Mouse (Mus musculus) naive thymus-derived CD4-positive, alpha-beta T cell, adult 2 months (primary cell): ENCODE measurements around the gene Pde11a.
"Not testable (repeated sequence)": the region's sequence is repeated elsewhere in the genome, so short reads cannot be mapped to it uniquely, and the experiment has no call there.

Source experiments
- DNase-seq: peaks from one replicate; pipeline ENCODE4 v3.0.0-alpha.2; 2011; ENCODE audit warnings: low read depth

Pde11a gene

GRCm38 (mm10) chr2:75989694-75990093 lies 348.9 kb downstream of the Pde11a start:
- no peak for DNase-seq

GRCm38 (mm10) chr2:75988779-75989363 lies 349.7 kb downstream of the Pde11a start:
- DNase-seq: no peak

DNA sequence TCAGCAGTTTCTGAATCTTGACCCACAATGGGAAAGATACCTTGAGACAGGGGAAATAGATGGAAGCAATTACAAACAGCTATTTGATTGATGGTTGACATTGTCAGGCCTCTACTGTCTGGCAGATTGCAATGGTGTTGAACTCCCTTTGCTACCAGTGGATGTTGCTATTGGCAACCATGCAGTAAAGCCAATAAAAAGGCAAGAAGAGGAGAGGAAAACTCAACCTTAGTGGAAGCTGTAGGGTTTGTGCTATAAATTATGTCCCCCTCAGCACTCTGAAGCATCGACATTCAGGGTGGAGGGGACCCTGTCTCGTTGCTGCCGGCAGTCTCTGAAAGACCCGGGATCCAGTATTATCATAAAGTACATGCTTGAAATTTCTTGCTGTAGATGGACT lies 350.2 kb downstream of the Pde11a start:
- DNase-seq: no peak

DNA sequence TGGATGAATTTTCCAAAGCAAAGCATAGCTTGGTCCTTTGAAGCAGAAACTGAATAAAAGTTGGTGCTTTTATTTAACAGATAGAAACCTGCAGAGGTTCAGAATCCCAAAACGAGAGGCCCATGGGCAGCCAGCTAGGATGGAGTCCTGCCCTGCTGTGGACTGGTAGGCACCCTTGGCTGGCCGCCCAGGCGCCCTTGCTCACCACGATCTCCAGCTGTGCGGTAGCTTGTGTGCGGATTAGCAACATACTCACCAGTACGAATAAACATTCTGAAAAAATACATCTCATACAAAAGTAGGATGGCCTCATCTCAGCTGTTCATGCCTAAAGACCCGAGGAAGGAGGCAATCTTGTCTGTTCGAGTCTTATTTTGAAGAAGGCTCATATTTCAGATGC lies 350.8 kb downstream of the Pde11a start:
- DNase-seq: no peak

DNA sequence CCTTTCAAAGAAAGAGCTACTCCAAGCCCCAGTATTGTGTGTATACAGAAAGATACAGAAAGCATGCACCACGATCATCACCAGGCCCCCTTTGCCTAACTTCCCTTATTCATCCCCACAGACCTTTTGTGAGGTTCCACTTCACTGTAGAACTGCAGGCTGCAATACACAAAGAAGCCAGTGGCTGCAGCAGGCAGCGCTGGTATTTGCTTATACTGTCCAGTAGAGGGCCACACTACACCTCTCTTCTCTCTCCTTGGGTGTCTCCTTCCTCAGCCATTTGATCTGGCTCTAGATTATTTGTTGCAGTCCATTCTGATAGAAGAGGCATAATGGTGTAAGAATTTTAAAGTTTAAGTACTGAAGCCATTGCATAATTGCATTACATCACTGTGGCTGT lies 353.4 kb downstream of the Pde11a start:
- DNase-seq: peak; percentile 74

GRCm38 (mm10) chr2:75983847-75984246 lies 354.7 kb downstream of the Pde11a start:
- no peak for DNase-seq

DNA sequence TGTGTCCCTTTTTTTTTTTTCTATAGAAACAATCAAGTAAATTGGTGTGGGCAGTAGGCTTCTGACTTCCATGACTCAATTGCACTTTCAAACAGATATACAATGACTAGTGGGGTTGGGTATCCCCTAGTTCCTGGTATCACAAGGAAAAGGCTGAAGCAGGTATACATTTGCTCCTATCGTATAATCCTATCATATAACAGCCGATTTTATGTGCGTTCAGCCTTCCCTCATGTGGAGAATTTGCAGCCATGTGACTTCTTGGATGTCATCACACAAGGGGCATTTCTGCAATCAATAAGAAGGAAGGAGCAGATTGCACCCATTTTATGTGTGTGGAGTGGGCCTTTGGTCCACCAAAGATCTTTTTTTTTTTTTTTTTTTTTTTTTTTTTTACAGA lies 355.5 kb downstream of the Pde11a start:
- no peak for DNase-seq

- DNase-seq: no peak
Observed at GRCm38 (mm10) chr2:75982626-75983025, 355.9 kb downstream of the Pde11a start.

DNA sequence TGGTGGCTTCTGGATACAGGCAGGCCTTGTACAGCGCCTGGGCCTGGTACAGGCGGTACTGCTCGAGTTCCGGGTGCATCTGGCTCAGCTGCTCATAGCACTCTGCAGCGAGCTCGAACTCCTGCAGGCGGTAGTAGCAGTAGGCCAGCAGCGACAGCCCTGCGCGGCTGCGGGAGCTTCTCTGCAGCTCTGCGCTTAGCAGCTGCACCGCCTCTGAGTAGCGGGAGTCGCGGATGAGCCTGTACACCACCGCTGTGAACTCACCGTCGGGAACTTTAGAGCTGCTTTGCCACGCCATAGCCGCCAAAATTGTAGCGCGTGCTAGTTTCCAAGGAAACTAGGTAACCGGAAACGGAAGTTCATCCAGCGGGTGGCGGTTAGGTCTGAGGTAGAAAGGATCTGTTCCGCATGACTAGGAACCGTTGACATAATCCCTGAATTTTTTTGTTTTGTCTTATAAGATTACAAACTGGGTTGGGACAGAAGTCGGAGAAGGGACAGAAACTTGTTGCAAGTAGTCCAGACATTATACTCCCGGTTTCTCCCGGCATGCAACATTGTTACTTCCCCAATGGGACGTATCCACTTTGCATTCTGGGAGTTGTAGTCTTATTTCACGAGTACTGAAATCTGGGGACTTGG lies 357.0 kb downstream of the Pde11a start, which contains the start of gene Ttc30a1:
Ttc30a1 (minus strand) TSS at position 528 of the 642 bp plus-strand sequence.
- DNase-seq: peak; percentile 87

DNA sequence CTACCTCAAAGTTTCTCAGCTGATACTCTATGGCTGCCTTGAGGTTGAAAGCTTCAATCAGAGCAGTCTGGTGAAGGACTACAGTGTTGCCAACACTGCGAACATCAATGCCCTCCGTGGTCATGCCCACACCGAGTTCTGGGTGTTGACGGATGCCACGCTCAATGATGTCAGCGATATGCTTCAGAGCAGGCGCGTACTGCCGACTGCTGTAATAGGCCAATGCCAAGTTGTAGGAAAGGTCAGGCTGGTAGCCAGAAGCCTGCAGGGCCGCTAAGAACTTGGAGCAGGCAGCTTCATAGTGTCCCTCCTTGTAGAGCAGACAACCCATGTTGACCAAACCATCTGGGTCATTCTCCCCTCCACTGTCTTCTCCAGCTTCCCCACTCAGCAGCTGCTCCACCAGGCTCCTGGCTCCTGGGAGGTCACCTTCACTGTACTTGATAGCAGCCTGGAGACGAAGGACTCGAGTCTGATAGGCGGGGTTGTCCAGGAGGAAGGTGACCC lies 357.6 kb downstream of the Pde11a start:
- not testable (repeated sequence) for DNase-seq

- DNase-seq: peak; percentile 30
Observed at GRCm38 (mm10) chr2:75977752-75978368, 360.7 kb downstream of the Pde11a start, which contains the start of gene Ttc30a2. Gene Ttc30a2, minus strand, starts transcription at chr2:75978170.

DNA sequence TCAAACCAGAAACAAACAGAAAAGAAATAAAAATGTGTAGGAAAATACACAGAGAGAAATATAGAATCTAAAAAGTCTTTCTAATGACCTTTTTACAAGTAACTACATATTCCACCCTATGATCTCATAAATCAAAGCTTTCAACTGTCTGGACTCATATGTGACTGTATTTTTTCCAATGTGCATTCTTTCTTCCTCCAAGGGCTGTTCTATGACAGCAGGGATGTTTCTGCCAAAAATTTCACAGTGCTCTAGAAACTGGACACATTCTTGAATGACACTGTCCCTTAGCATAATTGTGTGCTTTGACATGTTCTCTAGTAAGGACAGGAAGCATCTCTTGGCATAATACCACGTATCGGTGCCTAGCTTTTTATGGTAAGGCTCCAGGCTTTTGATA lies 362.5 kb downstream of the Pde11a start:
- not testable (repeated sequence) for DNase-seq

DNA sequence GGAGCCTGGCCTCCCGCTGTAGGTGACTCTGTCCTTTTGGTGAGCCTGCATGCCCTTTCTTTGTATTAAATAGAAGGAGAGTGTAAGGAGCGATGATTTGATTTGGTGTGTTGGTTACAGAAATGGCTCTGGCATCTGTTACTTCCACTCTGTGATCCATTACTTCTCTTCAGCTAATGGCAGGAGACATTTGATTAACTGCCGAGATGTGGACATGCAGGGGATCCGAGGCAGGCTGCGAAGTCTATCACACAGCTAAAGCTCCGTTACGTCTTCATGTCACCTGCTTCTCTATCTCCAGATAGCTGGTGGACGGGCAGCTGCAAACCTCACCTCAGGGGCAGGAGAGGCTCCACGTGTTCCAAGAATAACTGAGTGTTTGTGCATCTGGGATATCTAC lies 364.4 kb downstream of the Pde11a start:
- no peak for DNase-seq

- peak; percentile 81 for DNase-seq
Observed at GRCm38 (mm10) chr2:75964972-75965371, 373.6 kb downstream of the Pde11a start.

GRCm38 (mm10) chr2:75964512-75964911 lies 374.1 kb downstream of the Pde11a start:
- DNase-seq: peak; percentile 39

DNA sequence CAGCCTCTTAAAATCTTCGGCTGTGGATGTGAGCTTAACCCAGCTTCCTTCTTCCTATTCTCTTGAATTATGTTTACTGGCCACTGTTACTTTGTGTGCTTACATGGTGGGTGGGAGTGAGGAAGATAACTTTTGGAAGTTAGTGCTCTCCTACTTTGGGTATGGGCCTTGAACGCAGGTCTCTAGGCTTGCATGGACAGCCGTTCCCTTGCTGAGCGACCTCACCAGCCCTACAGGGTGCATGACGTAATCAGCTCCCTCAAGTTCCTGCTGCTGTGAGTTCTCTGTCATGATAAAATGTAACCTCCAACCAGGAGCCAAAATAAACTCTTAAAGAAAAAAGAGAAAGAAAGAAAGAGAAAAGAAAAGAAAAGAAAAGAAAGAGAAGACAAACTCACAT lies 374.5 kb downstream of the Pde11a start:
- no peak for DNase-seq

DNA sequence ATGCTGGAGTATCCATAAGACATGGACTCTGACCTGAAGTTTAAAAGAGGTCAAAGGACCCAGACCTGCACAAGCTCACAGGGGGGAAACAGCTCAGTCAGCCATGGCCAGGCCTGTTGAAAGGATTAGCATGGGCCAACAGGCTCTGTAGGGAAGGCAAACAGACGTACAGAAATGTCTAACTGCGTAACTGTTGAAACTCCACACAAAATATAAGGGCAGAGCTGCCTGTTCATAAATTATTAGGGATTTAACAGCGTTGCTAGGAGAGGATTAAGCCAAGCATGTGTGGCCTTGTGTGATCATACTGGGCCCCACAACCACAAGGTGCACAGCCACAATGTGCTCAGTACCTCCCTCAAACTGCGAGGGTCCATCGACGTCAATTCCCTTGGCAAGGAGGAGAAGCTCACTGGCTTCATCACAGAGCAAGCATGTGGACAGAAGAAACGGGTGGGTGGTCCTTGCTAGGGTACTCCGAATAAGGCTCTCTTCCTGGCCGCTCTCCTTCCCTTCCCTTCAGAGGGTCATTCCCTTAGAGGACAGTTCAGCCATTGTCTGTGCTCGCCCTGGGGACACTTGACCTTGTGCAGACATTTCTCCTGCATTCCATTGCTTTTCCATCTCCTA lies 375.2 kb downstream of the Pde11a start:
- DNase-seq: no peak

DNA sequence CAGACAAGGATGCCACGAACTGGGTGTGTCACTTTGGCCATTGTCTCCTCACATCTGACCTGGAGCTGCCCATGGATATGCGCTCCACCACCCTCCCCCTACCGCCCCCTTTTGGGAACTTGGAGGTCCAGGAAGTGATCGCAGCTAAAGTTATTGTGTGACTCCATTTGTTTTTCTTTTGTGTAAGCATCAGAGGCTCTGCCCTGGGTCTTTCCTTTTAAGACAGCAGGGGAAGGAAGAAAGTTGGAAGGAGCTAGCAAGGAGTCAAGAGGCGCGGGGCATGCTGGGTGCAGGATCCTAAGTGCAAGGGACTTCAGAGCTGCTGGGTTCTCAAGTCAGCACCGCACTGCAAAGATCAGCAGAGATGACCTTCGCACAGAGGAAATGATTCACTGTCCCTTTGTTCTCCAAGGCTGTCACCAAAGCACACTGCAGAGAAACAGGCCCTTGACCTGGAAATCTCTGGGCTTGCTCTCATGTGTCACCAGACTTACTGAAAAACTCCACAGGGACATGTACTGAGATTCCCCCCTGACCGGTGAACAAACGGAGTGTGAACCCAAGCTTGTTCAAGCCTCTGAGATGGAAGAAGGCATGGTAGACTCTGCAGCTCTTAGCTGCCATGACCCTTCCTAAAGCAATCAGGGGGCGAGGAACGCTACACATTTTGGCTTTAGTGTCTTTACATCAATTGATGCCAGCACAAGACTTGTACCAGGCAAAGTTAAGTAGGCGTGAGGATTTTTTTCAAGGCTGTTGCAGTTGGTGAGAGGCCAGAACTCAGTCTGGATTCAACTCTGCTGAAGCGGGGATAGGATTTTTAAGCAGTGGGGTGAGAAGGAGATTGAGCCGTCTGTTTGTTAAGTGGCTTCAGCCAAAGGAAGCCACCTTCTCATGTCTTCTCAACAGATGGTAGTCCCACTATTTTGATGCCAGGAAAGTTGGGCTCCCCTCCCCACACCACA lies 377.9 kb downstream of the Pde11a start:
- DNase-seq: no peak

- DNase-seq: no peak
Observed at GRCm38 (mm10) chr2:75959850-75960365, 378.7 kb downstream of the Pde11a start.

DNA sequence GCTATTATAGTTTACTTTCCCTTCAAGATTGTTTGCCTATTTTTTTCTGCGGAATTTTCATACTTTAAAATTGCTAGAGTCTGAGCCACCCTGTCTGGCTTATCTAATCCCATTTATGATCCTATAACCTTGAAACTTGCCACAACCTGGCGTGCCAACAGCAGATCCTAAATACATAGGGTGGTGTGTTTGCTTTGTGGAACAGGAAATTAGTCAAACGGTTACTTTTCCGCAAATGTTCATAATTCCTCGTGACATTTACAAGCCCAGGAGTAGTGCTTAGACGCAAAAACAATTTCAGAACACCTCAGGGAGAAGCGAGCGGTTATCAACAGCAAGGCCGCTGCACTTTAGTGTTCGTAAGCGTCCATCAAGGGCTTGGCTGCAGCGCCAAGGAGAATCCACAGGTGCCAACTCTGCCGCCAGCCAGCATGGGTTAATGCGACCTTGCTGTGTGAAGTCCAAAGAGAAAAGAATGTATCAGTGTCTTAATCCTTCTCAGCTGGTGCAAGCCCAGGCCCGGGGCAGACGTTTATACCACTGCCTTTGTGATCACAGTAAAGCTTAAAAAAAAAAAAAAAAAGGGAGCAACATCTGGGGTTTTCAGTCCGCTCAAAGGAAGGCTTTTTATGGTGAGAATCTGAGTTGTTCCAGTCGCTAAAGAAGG lies 379.3 kb downstream of the Pde11a start:
- no peak for DNase-seq

- no peak for DNase-seq
Observed at GRCm38 (mm10) chr2:75955709-75956108, 382.9 kb downstream of the Pde11a start.
